Mouse (Mus musculus) liver, adult (tissue): ENCODE results near the gene Slc22a20.

Experiments
- GATA4 ChIP-seq: IDR thresholded peaks from 2 replicates; pipeline ENCODE4 v1.6.1; 2014; ENCODE audit warnings: mild to moderate bottlenecking, low read length; ENCODE audit not compliant: insufficient replicate concordance

Gene Slc22a20

DNA sequence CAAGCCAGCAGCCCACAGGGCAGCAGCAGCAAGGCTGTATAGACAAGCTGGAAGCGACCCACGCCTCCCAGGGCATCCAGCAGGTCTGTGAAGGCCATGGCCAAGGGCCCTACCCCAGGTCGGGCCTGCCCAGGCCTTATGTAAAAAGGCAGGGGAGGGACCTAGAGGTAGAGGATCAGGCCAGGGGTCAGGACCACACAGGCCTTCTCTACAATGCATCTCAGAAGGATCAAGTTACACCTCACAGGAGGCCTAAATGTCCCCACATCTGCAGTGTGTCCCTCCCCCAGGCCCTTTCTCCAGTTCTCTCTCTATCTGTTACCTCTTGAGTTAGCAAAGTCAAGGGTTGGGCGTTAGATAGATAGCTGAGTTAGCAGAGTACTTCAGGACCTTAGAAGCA is at the start of gene Slc22a20:
TSS of gene Slc22a20 (minus strand) at position 101 of the 400 bp plus-strand sequence.
- no peak for TF ChIP-seq GATA4

DNA sequence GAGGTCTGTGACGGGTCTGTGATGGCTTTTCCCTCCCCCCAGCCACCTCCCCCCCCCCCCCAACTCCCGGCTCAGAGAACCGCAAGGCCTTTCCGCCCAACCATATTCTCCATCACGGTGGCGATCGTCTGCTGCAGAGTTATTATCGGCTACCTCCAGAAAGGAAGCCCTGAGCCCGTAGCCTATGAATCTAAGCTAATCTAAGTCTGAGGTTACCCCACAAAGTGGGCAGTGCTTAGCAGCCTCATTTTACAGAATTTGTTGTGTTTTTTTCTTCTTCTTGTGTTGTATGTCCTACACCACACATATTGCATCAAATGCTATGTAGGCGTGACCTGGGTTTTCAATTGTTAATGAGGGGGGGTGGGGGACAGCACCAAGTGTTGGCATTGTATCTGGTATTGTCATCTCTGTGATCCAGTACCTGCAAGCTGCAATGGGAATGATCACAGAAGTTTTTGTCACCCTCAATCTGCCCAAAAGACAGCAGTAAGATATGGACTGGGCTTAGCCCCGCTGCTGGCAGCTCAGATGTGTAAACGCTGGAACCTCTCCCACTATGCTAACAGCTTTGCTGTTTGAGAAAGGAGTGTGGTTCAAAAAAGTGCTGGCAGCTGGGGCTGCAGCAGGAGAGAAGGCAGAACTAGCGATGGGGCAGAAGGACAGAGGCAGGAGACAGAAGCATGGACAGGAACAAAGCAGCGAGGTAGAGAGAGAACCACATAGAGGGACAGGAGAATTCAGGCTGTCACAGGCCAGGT is 44.8 kb upstream of the Slc22a20 start:
- TF ChIP-seq GATA4 = no peak

DNA sequence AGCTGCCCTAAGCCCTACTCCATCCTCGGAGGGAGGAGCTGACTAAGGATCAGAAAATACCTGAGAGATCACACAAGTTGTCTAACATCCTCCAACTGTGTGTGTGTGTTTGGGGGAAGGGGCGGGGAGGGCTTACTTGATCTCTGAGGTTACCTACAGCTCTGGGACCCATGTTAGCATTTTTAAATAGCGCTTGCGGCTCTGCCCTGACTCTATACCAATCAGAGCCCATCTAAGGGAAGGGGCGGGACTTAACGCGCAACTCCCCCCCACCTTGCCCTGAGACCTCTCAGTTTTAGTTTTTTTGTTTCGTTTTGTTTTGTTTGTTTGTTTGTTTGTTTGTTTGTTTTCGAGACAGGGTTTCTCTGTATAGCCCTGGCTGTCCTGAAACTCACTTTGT is 43.5 kb upstream of the Slc22a20 start:
- no peak for TF ChIP-seq GATA4

DNA sequence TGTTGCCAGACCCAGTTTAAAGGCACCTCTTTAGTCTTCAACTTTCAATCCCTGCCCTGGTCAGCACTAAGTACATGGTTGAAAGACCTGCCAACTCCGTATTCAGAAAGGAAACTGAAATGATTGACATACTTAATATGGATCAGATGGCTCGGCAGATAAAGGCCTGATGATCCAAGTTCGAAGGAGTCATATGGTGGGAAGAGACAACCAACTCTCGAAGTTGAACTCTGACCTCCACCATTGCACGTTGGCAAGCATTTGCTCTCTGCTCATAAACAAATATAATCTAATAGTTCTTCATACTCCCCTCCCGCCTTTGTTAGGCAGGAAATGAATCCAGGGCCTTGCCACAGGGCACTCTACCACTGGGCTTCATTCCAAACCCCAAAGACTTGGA is 43.0 kb upstream of the Slc22a20 start:
- TF ChIP-seq GATA4 = no peak

DNA sequence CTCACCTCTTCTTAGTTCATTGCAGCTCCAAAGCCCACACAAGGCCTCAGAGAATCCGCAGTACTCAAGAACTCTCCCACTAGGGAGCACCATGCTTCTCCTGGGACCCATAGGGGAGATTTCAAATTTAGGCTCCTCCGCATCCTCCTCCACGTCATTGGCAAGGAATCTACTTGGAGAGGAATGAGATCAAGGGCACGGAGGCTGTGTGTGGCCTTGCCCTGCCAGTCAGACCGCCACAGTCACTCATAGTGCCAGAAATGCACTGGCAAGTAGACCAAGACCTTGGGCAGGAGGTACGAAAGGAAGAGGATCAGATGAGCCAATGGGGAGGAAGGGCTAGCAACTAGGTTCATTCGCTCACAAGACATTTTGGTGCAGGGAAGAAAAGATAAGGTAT is 38.0 kb upstream of the Slc22a20 start:
- no peak for TF ChIP-seq GATA4

DNA sequence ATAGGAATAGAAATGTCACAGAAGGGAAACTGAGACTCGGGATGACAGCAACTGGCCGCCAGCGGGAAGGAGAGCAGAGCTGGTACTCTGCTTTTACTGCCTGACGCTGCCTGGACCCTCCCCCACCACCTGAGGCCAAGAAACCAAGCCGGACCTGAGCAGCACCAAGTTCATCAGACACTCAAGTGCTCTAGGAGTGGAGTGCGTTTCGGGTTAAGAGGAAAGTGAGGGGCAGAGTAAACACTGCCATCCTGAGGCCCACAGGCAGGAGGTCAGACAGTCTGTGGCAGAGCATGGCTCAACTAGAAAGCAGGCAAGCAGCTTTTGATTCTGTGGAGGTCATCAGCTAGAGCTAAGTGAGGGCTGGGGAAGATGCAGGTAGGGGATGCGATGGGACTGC is 37.1 kb upstream of the Slc22a20 start:
- TF ChIP-seq GATA4 = no peak

DNA sequence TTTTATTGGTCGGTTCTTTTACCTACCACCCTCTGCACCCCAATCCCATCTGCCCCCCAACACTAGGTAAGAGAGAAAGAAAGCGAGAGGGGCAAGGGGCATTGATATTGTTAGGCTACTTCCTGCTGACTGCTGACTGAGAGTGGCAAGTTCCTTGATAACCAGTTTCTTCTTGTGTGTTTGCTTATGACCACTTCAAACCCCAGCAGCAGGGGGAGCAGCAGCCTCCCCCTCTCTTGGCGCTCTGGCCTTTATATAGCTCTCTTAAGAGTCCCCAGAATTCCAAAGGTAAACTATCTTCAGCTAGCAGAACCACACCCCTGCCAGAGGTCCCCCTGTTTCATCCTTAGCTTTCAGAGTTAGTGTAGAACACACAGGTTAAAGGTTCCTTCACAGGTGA is 34.3 kb upstream of the Slc22a20 start:
- no peak for TF ChIP-seq GATA4

DNA sequence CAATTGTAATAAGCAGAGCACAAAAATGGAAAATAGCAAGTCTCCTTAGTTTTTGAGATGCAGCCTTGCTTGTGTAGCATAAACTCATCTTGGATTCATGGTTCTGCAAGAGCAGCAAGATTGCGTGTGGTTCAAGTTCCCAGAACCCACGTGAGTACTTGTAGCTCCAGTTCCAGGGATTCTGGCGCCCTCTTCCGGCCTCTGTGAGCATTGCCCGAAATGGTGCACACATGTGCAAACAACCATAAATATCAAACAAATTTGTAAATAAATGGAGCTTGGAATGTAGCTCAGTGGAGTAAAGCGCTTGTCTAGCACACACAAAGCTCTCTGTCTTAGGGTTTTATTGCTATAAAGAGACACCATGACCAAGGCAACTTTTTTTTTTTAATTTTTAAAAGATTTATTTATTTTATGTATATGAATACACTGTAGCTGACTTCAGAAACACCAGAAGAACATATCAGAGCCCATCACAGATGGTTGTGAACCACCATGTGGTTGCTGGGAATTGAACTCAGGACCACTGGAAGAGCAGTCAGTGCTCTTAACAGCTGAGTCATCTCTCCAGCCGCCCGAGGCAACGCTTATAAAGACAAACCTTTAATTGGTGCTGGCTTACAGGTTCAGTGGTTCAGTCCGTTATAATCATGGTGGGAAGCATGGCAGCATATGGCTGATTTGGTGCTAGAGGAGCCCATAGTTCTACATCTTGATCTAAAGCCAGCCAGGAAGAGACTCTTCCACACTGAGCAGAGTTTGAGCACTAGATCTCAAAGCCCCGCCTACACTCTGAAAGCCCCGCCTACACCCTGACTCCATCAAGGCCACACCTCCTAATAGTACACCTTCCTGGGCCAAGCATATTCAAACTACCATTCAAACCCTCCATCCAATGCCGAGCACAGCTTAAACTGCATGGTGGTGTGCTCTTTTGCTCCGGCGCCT is 32.5 kb upstream of the Slc22a20 start:
- no peak for TF ChIP-seq GATA4

DNA sequence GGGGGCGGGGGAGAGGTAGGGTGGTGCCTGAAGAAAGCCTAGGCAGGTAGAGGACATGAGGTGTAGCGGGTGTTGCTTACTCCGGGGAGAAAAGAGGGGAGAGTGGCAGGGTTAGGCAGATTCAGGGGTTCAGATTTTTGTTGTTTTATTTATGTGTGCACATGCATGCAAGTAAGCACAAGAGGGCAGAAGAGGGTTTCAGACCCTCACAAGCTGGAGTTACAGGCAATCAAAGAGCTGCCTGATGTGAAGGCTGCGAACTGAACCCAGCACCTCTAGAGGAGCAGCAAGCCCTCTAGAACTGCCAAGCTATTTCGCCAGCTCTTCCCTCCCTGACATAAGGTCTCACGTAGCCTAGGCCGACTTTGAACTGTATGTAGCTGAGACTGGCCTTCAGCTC is 30.6 kb upstream of the Slc22a20 start:
- TF ChIP-seq GATA4 = no peak

DNA sequence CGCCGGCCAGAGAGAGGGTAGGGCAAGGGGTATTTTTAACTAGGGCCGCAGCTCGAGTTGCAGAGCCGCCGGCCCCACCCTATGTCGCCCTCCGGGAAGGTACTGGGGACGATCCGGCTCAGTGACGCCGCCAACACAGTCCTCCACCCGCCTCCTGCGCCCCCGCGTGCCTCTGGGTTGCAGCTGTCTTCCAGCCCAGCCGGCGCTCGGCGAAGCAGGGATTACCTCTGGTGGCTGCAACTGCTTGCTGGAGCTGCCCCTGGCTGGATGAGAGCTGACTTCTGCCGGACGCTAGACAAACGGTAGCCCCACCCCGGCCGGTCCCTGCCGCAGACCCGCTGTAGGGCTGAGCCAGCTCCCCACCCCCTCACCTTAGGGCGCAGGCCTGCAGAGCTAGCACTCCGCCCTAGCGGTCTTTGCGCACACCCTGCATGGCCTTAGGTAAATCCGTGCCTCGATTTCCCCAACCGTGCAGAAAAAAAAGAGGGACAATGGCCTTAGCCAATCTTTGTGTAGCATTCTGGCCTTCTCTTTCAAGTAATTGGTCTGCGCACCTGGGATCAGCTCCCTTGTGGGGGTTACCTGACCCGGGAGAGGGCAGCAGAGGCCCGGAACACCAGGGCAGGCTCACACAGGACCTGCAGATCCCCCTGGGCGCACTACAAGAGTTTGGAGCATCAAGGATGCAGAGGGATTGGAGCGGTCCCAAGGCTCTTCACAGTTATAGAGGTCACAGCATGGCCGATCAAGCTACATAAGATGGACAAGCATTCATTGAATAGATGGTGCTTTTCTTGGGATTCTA is 29.8 kb upstream of the Slc22a20 start, which contains the start of gene Capn1:
TSS of gene Capn1 (minus strand) at position 387 of the 805 bp plus-strand sequence.
- TF ChIP-seq GATA4 = no peak

DNA sequence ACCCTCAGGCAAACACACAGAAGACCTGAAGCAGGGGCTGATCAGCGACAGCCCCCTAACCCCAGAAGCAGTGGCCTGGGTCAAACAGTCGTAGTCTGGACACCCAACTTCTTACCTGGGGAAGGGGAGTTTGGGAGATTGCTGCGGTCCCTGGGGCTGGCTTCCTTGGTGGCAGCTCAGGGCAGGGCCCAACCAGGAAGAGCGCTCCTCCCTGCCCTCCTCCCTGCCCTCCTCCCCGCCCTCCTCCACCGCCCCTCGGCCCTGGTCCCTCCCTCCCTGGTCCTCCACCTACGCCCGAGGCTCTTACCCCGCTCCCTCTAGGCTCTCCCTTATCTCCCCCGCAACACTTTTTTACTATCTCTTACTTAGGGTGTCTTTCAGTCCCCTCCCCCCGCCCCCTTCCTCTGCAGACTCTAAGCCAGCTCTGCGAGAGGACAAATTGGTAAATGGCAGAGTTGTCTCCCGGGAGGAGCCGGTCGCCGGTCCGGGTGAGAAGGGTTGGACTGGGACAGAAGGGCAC is 29.1 kb upstream of the Slc22a20 start:
- TF ChIP-seq GATA4 = peak; percentile 18; the same call in 1 of the 2 replicates

DNA sequence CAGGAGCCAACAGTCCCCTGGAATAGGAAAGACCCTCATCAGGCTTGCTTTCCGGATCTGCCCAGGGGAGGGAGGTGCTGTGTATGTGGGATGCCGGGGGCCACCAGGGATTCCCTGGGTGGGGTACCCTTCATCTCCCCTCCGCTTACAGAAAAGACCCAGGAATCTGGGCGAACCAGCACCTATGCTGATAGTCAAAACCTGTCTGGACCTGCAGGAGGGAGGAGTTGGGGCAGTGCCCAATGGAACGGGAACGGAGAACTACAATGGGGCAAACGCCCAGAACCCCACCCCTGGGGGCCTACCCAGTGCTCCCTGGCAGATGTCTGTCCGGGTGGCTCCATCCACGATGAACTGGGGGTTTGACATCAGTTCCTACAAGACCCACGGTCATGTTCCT is 27.7 kb upstream of the Slc22a20 start:
- no peak for TF ChIP-seq GATA4

DNA sequence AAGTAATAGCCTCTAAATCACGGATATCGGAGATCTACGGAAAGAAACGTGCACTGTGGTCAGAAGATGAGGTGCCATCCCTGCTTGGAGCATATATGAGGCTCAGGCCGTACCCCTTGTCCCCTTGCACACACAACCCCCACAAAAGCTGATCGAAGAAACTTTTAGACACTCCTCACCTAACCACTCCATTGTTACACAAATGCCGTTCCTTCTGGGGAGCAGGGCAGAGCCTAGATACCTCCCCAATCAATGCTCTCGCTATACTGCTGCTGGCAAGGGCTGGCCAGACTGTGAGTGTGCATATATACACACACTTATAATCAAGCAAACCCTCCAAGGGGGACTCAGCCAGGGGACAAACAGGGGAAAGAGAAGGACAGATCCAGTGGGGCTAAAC is 23.2 kb upstream of the Slc22a20 start:
- no peak for TF ChIP-seq GATA4

DNA sequence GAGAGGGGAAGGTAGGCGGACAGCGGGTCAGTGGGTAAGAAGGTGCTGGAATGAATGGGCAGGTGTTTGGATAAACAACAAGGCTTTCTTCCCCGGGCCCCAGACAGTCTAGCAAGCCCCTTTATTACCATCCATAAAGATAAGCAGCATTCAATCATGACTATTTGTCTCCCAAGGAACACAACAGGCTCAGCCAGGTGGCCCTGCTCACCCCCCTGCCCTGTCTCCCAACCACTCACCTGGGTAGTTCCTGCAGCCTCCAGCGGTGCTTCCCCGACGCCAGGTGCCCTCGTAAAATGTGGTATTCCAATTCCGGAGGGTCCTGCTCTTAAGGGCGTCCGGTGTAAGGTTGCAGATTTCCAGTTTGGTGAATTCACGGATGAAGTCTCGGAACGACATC is 21.1 kb upstream of the Slc22a20 start:
- TF ChIP-seq GATA4 = no peak

DNA sequence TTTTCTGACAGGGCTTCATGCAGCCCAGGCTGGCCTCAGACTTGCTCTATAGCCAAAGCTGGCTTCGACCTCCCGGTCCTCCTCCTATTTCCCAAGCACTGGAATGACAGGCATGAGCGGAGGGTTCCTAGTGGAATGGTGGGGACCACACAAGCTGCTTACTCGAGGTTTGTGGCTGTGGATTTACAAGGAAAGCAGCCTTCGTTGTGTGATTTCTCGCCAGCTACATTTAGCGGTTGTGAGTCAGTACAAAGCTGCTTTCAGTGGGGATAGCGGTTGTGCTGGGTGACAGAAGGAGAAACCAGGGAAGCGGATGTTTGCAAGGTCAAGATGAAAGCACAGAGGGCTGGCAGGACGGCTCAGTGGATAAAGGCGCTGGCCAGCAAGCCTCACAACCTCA is 19.6 kb upstream of the Slc22a20 start:
- TF ChIP-seq GATA4 = no peak
